In the genomic region with DNA sequence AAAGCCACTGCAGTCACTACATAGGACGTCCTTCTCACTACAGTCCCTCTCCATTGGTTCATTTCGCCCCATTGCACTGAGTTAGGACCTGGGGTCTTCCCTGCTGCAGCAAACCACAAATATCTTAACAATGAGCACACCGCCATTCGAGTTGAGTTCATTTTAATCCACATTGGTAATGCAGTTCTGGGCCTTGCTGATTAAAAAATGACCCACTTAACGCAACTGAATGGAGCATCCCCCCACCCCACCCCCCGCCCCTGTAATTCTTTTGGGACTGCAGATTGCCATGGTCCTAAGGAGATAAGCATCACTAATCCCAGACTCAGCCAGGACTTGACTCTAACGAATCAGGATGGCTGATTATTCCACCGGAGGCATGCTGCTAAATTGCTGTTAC, we compare ENCODE assay signal across 33 mouse cellular contexts.
DNase-seq lines count a peak whose midpoint lies in the region; ATAC-seq lines count a peak whose summit lies in the region.
"Had no signal": no experiment of that assay in that cellular context is flagged by ENCODE, and none has a peak within 500 bp of the region (broad histone marks: within the 10 kb centered on the region; RNA-seq: fewer than 3 reads in every experiment).

No protein-coding gene starts in this region.

- no peaks in the 10 kb centered on the region for H3K9me3 ChIP-seq in hindbrain, embryonic 14.5 days (ENCODE audit: control insufficient read depth, low read length)
- no peaks in the 10 kb centered on the region for H3K9me3 ChIP-seq in hindbrain, embryonic 11.5 days (ENCODE audit: control insufficient read depth, low read length)
- 0 out of 2 replicates have a peak, but pooled peaks cover 3% of the 10 kb centered on the region for H3K9me3 ChIP-seq in midbrain, embryonic 14.5 days (ENCODE audit: control insufficient read depth, low read length)
- H3K9me3 ChIP-seq in kidney, embryonic 15.5 days (replicated peaks): no peaks in the 10 kb centered on the region
- H3K9me3 ChIP-seq: heart, embryonic 13.5 days; hindbrain, embryonic 10.5 days; intestine, embryonic 15.5 days; limb, embryonic 10.5 days; limb, embryonic 15.5 days; neural tube, embryonic 12.5 days; stomach, embryonic 15.5 days had no signal

- H3K4me2 ChIP-seq in hindbrain, embryonic 14.5 days (replicated peaks): no peak overlapping the region
- H3K4me2 ChIP-seq in hindbrain, embryonic 11.5 days (replicated peaks; ENCODE audit: low read depth, low read length): no peak overlapping the region
- H3K4me2 ChIP-seq in midbrain, embryonic 14.5 days (ENCODE audit: low read length): no peak overlapping the region
- no peak overlapping the region for H3K4me2 ChIP-seq in kidney, embryonic 15.5 days
- H3K4me2 ChIP-seq: heart, embryonic 13.5 days; intestine, embryonic 15.5 days; limb, embryonic 15.5 days; lung, embryonic 14.5 days; neural tube, embryonic 12.5 days; stomach, embryonic 15.5 days had no signal

- no peak overlapping the region for H3K4me3 ChIP-seq in hindbrain, embryonic 14.5 days (replicated peaks; ENCODE audit: low read length)
- no peak overlapping the region for H3K4me3 ChIP-seq in hindbrain, embryonic 11.5 days (ENCODE audit: low read depth, low read length)
- no peak overlapping the region for H3K4me3 ChIP-seq in midbrain, embryonic 14.5 days (replicated peaks; ENCODE audit: low read depth, low read length)
- H3K4me3 ChIP-seq in kidney, embryonic 15.5 days (replicated peaks): no peak overlapping the region
- H3K4me3 ChIP-seq: heart, embryonic 13.5 days; hindbrain, embryonic 10.5 days; intestine, embryonic 15.5 days; limb, embryonic 10.5 days; limb, embryonic 15.5 days; myocyte; neural tube, embryonic 12.5 days; stomach, embryonic 15.5 days had no signal

- peaks cover 6% of the 10 kb centered on the region; the same call in 1 of the 2 replicates for H3K4me1 ChIP-seq in hindbrain, embryonic 14.5 days (replicated peaks; ENCODE audit: control insufficient read depth, insufficient read depth, low read length)
- no peaks in the 10 kb centered on the region; the same call in 1 of the 2 replicates for H3K4me1 ChIP-seq in hindbrain, embryonic 11.5 days (replicated peaks; ENCODE audit: control insufficient read depth, insufficient read depth, low read length)
- H3K4me1 ChIP-seq in midbrain, embryonic 14.5 days (ENCODE audit: control insufficient read depth, insufficient read depth, low read length): peaks cover 6% of the 10 kb centered on the region
- H3K4me1 ChIP-seq in kidney, embryonic 15.5 days: peaks cover 3% of the 10 kb centered on the region; the same call in 1 of the 2 replicates
- H3K4me1 ChIP-seq: heart, embryonic 13.5 days; intestine, embryonic 15.5 days; limb, embryonic 15.5 days; neural tube, embryonic 12.5 days; stomach, embryonic 15.5 days had no signal

- DNase-seq in hindbrain, embryonic 14.5 days (ENCODE audit: low spot score): no peak
- no peak for DNase-seq in hindbrain, embryonic 11.5 days (ENCODE audit: low spot score)
- peak; percentile 22 for DNase-seq in brain, adult 2 months (ENCODE audit: low read depth, low spot score)
- peak; percentile 46 for DNase-seq in midbrain, embryonic 14.5 days
- DNase-seq in retina, postnatal 7 days (ENCODE audit: low read depth, low spot score): peak; percentile 33
- no peak for DNase-seq in T-cell, adult 2 months (ENCODE audit: low spot score)
- DNase-seq: adrenal gland, adult 8-10 months; cerebellum, adult 11 months; cerebellum, adult 9-10 months; cerebellum, postnatal 36 days; gastrocnemius, postnatal 25 days; heart, adult 18-20 months; heart, postnatal 10 days; kidney, adult 8-10 months; kidney, postnatal 10 days; layer of hippocampus, adult 9-11 months; lung, embryonic 14.5 days; lung, postnatal 14 days; right cerebral cortex, postnatal 25 days; thymus, postnatal 14 days had no signal

- no peaks in the 10 kb centered on the region for H3K36me3 ChIP-seq in hindbrain, embryonic 14.5 days (replicated peaks; ENCODE audit: control insufficient read depth, insufficient read depth)
- no peaks in the 10 kb centered on the region for H3K36me3 ChIP-seq in hindbrain, embryonic 11.5 days (ENCODE audit: control insufficient read depth, insufficient read depth, low read length)
- H3K36me3 ChIP-seq in midbrain, embryonic 14.5 days (ENCODE audit: control insufficient read depth, insufficient read depth, low read length): no peaks in the 10 kb centered on the region
- H3K36me3 ChIP-seq in kidney, embryonic 15.5 days: no peaks in the 10 kb centered on the region
- H3K36me3 ChIP-seq: hindbrain, embryonic 10.5 days; intestine, embryonic 15.5 days; limb, embryonic 10.5 days; limb, embryonic 15.5 days; neural tube, embryonic 12.5 days; stomach, embryonic 15.5 days had no signal

- WGBS in hindbrain, embryonic 14.5 days: 30% methylated on average over 8 of the region's 8 CpGs
- WGBS in hindbrain, embryonic 11.5 days: 51% methylated on average over 8 of the region's 8 CpGs
- WGBS in midbrain, embryonic 14.5 days: 8% methylated on average over 8 of the region's 8 CpGs
- WGBS in kidney, embryonic 15.5 days: 56% methylated on average over 8 of the region's 8 CpGs

- no peak overlapping the region for H3K27ac ChIP-seq in hindbrain, embryonic 14.5 days
- no peak overlapping the region for H3K27ac ChIP-seq in hindbrain, embryonic 11.5 days (ENCODE audit: low read depth, low read length)
- H3K27ac ChIP-seq in midbrain, embryonic 14.5 days (replicated peaks; ENCODE audit: low read depth, low read length): no peak overlapping the region
- no peak overlapping the region for H3K27ac ChIP-seq in kidney, embryonic 15.5 days
- H3K27ac ChIP-seq: heart, embryonic 13.5 days; hindbrain, embryonic 10.5 days; hindbrain, postnatal 0 days; intestine, embryonic 15.5 days; limb, embryonic 10.5 days; limb, embryonic 15.5 days; liver, embryonic 14.5 days; neural tube, embryonic 12.5 days; stomach, embryonic 15.5 days had no signal

- 0 out of 2 replicates have a peak, but pooled peaks have one; percentile 29 for ATAC-seq in hindbrain, embryonic 14.5 days (ENCODE audit: low FRiP score)
- no peak for ATAC-seq in hindbrain, embryonic 11.5 days (ENCODE audit: low FRiP score)
- ATAC-seq in midbrain, embryonic 14.5 days (ENCODE audit: low FRiP score, low TSS enrichment): peak; percentile 46
- ATAC-seq in kidney, embryonic 15.5 days (replicated peaks; ENCODE audit: low FRiP score): no peak
- ATAC-seq: CD4-positive, CD25-positive, alpha-beta regulatory T cell, adult 4 months; forebrain, embryonic 14.5 days; hindbrain, postnatal 0 days; intestine, embryonic 15.5 days had no signal

- H3K9ac ChIP-seq in hindbrain, embryonic 14.5 days: no peak overlapping the region
- H3K9ac ChIP-seq in hindbrain, embryonic 11.5 days (ENCODE audit: low read depth, low read length): no peak overlapping the region
- H3K9ac ChIP-seq in midbrain, embryonic 14.5 days (replicated peaks; ENCODE audit: low read length): no peak overlapping the region
- no peak overlapping the region for H3K9ac ChIP-seq in kidney, embryonic 15.5 days
- H3K9ac ChIP-seq: heart, embryonic 13.5 days; intestine, embryonic 15.5 days; limb, embryonic 15.5 days; liver, embryonic 14.5 days; lung, embryonic 14.5 days; neural tube, embryonic 12.5 days; stomach, embryonic 15.5 days had no signal

- H3K27me3 ChIP-seq in hindbrain, embryonic 14.5 days (ENCODE audit: control insufficient read depth, insufficient read depth, low read length): no peaks in the 10 kb centered on the region
- no peaks in the 10 kb centered on the region for H3K27me3 ChIP-seq in hindbrain, embryonic 11.5 days (ENCODE audit: control insufficient read depth, insufficient read depth, low read length)
- no peaks in the 10 kb centered on the region for H3K27me3 ChIP-seq in midbrain, embryonic 14.5 days (ENCODE audit: control insufficient read depth, insufficient read depth, low read length)
- no peaks in the 10 kb centered on the region for H3K27me3 ChIP-seq in kidney, embryonic 15.5 days
- H3K27me3 ChIP-seq: heart, embryonic 13.5 days; intestine, embryonic 15.5 days; limb, embryonic 15.5 days; neural tube, embryonic 12.5 days; stomach, embryonic 15.5 days had no signal

Comparison
In these comparisons a context has a peak if more than half of its experiments do, and no peak if none do; other contexts are left out.
1. ATAC-seq: peak in hindbrain, embryonic 14.5 days (single experiment) and midbrain, embryonic 14.5 days (single experiment); none in hindbrain, embryonic 11.5 days (single experiment) and kidney, embryonic 15.5 days (single experiment).
2. DNase-seq: peak in brain, adult 2 months (single experiment), midbrain, embryonic 14.5 days (single experiment) and retina, postnatal 7 days (single experiment); none in hindbrain, embryonic 14.5 days (single experiment), hindbrain, embryonic 11.5 days (single experiment) and T-cell, adult 2 months (single experiment).